Mouse (Mus musculus): Measurements from ENCODE around the gene Ak3. TPM values are rescaled to one million over a fixed set of nuclear protein-coding genes. Genes with fewer than 3 reads are reported as not detected.
A peak's percentile ranks its signal among the peaks of the same experiment; 100 is the strongest.
"Not testable (repeated sequence)": the region's sequence is repeated elsewhere in the genome, so short reads cannot be mapped to it uniquely, and the experiment has no call there.

Ak3 gene
- total RNA-seq, 2 experiments from 2014 or later, result 47.4 to 49.0 TPM

GRCm38 (mm10) chr19:29009046-29009445, 38.7 kb downstream of the Ak3 start:
- no peak for DNase-seq
- intact Hi-C loops (cut with DNase I), result no loop called here

- intact Hi-C loops (cut with DNase I), result no loop called here
- no peak for DNase-seq
Observed at GRCm38 (mm10) chr19:29008069-29008706, 39.6 kb downstream of the Ak3 start.

DNA sequence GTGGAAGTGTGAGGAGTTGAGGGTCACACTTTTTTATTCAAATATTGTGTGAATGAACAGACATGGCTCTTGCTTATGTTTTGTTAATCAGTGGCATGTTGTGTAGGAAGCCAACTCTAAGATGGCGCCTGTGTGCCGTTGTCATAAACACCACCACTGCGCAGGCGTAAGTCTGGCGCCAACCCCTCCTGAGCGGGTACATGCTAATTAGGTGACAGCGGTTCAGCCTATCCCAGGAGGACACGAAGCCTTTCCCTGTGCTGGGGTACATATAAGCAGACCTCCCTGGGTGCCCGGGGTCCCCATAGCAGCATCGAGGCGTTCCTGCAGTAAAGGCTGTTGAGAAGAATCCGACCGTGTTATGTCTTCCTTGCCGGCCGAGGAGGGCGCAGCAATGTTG, 47.4 kb downstream of the Ak3 start:
- intact Hi-C loops (cut with DNase I); DNase-seq: not testable (repeated sequence)

GRCm38 (mm10) chr19:28997976-28998630, 49.7 kb downstream of the Ak3 start:
- DNase-seq, result no peak
- intact Hi-C loops (cut with DNase I), result no loop called here

- intact Hi-C loops (cut with DNase I), result no loop called here
- no peak for DNase-seq
Observed at GRCm38 (mm10) chr19:28995366-28995765, 52.4 kb downstream of the Ak3 start.

DNA sequence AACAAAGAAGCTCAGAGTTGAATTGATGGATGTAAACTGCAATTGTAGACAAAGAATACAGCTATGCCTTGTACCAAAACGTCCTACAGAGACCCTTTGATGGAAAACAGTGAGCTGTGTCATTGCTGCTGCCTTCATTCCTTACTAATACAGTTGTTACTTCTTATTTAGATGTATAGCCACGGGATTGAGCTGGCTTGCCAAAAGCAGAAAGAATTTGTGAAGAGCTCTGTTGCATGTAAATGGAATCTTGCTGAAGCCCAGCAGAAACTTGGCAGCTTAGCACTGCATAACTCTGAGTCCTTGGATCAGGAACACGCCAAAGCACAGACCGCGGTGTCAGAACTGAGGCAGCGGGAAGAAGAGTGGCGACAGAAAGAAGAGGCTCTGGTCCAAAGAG, 52.9 kb downstream of the Ak3 start:
- DNase-seq, result no peak
- intact Hi-C loops (cut with DNase I), result loop anchor here (5.0 kb wide), 1 partner anchor 52 kb away; the partner anchor contains the start of gene Ak3

GRCm38 (mm10) chr19:28991391-28991790, 56.4 kb downstream of the Ak3 start:
- DNase-seq, result no peak
- intact Hi-C loops (cut with DNase I), result loop anchor here (5.0 kb wide), 1 partner anchor 56 kb away; the partner anchor contains the start of gene Ak3

GRCm38 (mm10) chr19:28990590-28991221, 57.1 kb downstream of the Ak3 start:
- intact Hi-C loops (cut with DNase I), result loop anchor here (5.0 kb wide), 1 partner anchor 57 kb away; the partner anchor contains the start of gene Ak3
- DNase-seq, result no peak

DNA sequence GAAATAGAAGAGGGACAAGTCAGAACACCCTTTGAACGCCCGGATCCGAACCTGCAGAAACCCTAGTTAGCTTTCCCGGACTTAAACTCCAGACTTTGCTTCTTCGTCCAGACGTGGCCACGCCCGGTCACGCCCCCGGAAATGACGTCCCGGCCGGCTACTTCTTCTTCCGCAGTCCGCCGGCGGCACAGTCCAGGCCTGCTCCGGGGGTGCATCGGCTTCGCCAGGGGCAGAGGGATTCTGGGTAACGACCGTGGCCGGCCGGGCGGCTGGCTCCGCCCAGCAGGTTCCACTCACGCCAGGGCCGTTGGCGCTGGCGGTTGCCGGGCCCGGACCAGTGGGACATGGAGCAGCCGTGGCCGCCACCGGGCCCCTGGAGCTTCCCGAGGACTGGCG, 57.6 kb downstream of the Ak3 start, which contains the start of gene Cdc37l1:
Gene Cdc37l1, plus strand, starts transcription at position 159 of the 396 bp plus-strand sequence.
- DNase-seq, result peak; percentile 98
- intact Hi-C loops (cut with DNase I), result loop anchor here (5.0 kb wide), 1 partner anchor 57 kb away; the partner anchor contains the start of gene Ak3

DNA sequence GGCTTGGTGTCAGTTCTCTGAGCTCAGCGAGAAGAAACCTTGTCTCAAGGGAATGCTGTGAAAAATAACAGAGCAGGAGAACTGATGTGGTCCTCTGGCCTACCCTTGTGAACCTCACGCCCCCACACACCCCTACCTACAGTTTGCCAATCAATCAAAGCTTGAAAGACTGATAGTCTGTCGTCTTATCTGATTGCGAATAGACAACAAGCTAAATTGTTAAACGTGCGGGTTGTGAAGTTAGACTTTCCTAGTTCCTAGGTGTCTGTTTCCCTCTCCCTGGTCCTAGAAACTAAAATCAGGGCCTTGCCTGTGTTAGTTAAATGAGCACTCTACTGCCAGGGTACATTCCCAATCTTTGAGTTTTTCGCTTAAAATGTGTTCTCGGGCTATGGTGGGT, 58.2 kb downstream of the Ak3 start:
- intact Hi-C loops (cut with DNase I), result no loop called here
- DNase-seq, result no peak

GRCm38 (mm10) chr19:28982617-28983016, 65.1 kb downstream of the Ak3 start:
- no peak for DNase-seq
- intact Hi-C loops (cut with DNase I), result no loop called here

DNA sequence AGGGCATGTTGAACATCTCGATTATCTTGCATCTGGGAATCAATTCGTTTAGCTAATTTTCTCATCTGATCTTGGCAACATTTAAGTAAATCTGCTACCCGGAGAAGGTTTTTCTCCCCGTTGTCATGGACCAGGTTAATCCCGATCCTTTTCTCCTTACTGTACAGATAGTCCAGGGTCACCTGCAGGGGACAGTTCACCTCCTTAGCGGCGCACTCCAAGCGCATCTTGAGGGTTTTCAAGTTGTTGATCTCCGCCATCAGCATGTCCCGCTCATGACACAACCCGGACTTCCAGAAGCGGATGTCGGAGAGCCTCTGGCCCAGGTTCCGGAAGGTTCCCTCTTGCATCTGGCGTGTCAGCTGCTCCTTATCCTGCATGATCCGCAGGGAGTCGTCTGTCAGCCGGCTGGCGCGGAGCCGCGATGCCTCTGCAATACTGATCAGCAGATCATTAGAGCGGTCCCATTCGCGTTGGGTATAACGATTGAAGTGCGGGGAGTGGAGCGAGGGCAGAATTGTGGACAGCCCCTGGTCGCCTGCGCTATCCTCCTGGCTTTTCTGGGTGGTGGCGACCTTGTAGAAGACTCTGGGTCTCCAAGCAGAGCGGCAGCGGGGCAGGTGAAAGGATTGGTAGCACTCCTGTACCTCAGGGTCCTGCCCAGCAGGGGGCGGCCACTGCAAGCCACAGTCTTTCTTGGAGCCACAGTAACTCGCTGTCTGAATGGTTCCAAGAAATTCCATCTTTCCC, 72.7 kb downstream of the Ak3 start:
- peak; percentile 71 to 75 for DNase-seq
- intact Hi-C loops (cut with DNase I), result loop anchor here (1.0 kb wide), 1 partner anchor 380 kb away; no protein-coding TSS in a partner anchor

Other genes with a start within 250 kb of the Ak3 start
- 1 to 10 TPM; 1.5 to 2.9 TPM for gene Slc1a1, start 212.9 kb downstream of the Ak3 start, total RNA-seq (2021)
- gene Plpp6, start 84.0 kb downstream of the Ak3 start, total RNA-seq (2021), result 1 to 10 TPM; 1.6 to 1.9 TPM
- gene 4430402I18Rik, start 80.2 kb downstream of the Ak3 start, total RNA-seq (2021), result under 1 TPM; 0.54 to 0.87 TPM
- 10 to 100 TPM; 40.5 to 40.6 TPM for gene Cdc37l1, start 57.6 kb downstream of the Ak3 start, total RNA-seq (2021)
- gene Rcl1, start 53.4 kb upstream of the Ak3 start, total RNA-seq (2021), result 10 to 100 TPM in 1 of 2 experiments, 1 to 10 TPM in 1; 4.8 to 11.0 TPM
- 10 to 100 TPM; 29.5 to 30.6 TPM for gene Jak2, start 203.9 kb upstream of the Ak3 start, total RNA-seq (2021)

Data from gastrocnemius, postnatal 36 days (tissue).